Mouse (Mus musculus): ENCODE data around the gene Rbm15b. TPM values are rescaled to one million over a fixed set of nuclear protein-coding genes. Genes with fewer than 3 reads are reported as not detected.

The Rbm15b gene
- polyA plus RNA-seq, 1 experiment = 36.9 TPM

- Histone ChIP-seq H3K4me1 (ENCODE audit: control insufficient read depth, insufficient read depth, low read length) (peaks cover 2% of the 10 kb centered on the region), H3K9me3 (replicated peaks; ENCODE audit: control insufficient read depth, insufficient read depth, low read length, poor library complexity, severe bottlenecking) (no peaks in the 10 kb centered on the region), H3K9ac (ENCODE audit: low read depth, poor library complexity, severe bottlenecking) (no peak overlapping the region), H3K36me3 (ENCODE audit: control insufficient read depth, insufficient read depth, low read length, poor library complexity, severe bottlenecking) (peaks cover 23% of the 10 kb centered on the region), H3K27me3 (ENCODE audit: control insufficient read depth, insufficient read depth, low read length, poor library complexity, severe bottlenecking) (no peaks in the 10 kb centered on the region), H3K4me3 (ENCODE audit: low read depth, low read length) (no peak overlapping the region), H3K27ac (ENCODE audit: insufficient read depth, low read length) (no peak overlapping the region)
- TF ChIP-seq POLR2A (IDR thresholded peaks at IDR 0.05; ENCODE audit: insufficient read depth, low read length) (no peak), EP300 (IDR thresholded peaks at IDR 0.05; ENCODE audit: insufficient read depth, low read depth, low read length) (no peak), CTCF (IDR thresholded peaks at IDR 0.05; ENCODE audit: low read depth, low read length) (no peak)
Observed at GRCm38 (mm10) chr9:106893327-106893726, 6.1 kb upstream of the Rbm15b start.

- H3K4me1 ChIP-seq (ENCODE audit: control insufficient read depth, insufficient read depth, low read length) = peaks cover 2% of the 10 kb centered on the region
- peak overlapping the region; percentile 88 for H3K27ac ChIP-seq (ENCODE audit: insufficient read depth, low read length)
- TF ChIP-seq CTCF (IDR thresholded peaks at IDR 0.05; ENCODE audit: low read depth, low read length) (no peak), EP300 (IDR thresholded peaks at IDR 0.05; ENCODE audit: insufficient read depth, low read depth, low read length) (no peak), POLR2A (IDR thresholded peaks at IDR 0.05; ENCODE audit: insufficient read depth, low read length) (no peak)
- H3K9me3 ChIP-seq (replicated peaks; ENCODE audit: control insufficient read depth, insufficient read depth, low read length, poor library complexity, severe bottlenecking) = no peaks in the 10 kb centered on the region
- H3K4me3 ChIP-seq (ENCODE audit: low read depth, low read length) = peak overlapping the region; percentile 95
- H3K27me3 ChIP-seq (ENCODE audit: control insufficient read depth, insufficient read depth, low read length, poor library complexity, severe bottlenecking) = no peaks in the 10 kb centered on the region
- peak overlapping the region; percentile 87 for H3K9ac ChIP-seq (ENCODE audit: low read depth, poor library complexity, severe bottlenecking)
- peaks cover 26% of the 10 kb centered on the region for H3K36me3 ChIP-seq (ENCODE audit: control insufficient read depth, insufficient read depth, low read length, poor library complexity, severe bottlenecking)
Observed at GRCm38 (mm10) chr9:106892552-106892875, 5.3 kb upstream of the Rbm15b start.

GRCm38 (mm10) chr9:106891829-106892551 lies 4.8 kb upstream of the Rbm15b start, which contains the start of gene Manf:
Gene Manf, minus strand, starts transcription at chr9:106891979.
- Histone ChIP-seq H3K4me3 (ENCODE audit: low read depth, low read length) (peak within 1 kb of the TSS; percentile 95), H3K27me3 (ENCODE audit: control insufficient read depth, insufficient read depth, low read length, poor library complexity, severe bottlenecking) (no peaks in the 10 kb centered on the region), H3K9ac (ENCODE audit: low read depth, poor library complexity, severe bottlenecking) (peak within 1 kb of the TSS; percentile 89), H3K27ac (ENCODE audit: insufficient read depth, low read length) (peak within 1 kb of the TSS; percentile 88), H3K36me3 (ENCODE audit: control insufficient read depth, insufficient read depth, low read length, poor library complexity, severe bottlenecking) (peaks cover 26% of the 10 kb centered on the region), H3K9me3 (replicated peaks; ENCODE audit: control insufficient read depth, insufficient read depth, low read length, poor library complexity, severe bottlenecking) (no peaks in the 10 kb centered on the region), H3K4me1 (ENCODE audit: control insufficient read depth, insufficient read depth, low read length) (peaks cover 2% of the 10 kb centered on the region)
- TF ChIP-seq POLR2A (IDR thresholded peaks at IDR 0.05; ENCODE audit: insufficient read depth, low read length) (peak; percentile 86), EP300 (IDR thresholded peaks at IDR 0.05; ENCODE audit: insufficient read depth, low read depth, low read length) (no peak)

GRCm38 (mm10) chr9:106891341-106891741 lies 4.1 kb upstream of the Rbm15b start:
- Histone ChIP-seq H3K9ac (ENCODE audit: low read depth, poor library complexity, severe bottlenecking) (peak overlapping the region; percentile 89), H3K36me3 (ENCODE audit: control insufficient read depth, insufficient read depth, low read length, poor library complexity, severe bottlenecking) (peaks cover 26% of the 10 kb centered on the region), H3K27me3 (ENCODE audit: control insufficient read depth, insufficient read depth, low read length, poor library complexity, severe bottlenecking) (no peaks in the 10 kb centered on the region), H3K4me3 (ENCODE audit: low read depth, low read length) (peak overlapping the region; percentile 91), H3K27ac (ENCODE audit: insufficient read depth, low read length) (no peak overlapping the region), H3K9me3 (replicated peaks; ENCODE audit: control insufficient read depth, insufficient read depth, low read length, poor library complexity, severe bottlenecking) (no peaks in the 10 kb centered on the region), H3K4me1 (ENCODE audit: control insufficient read depth, insufficient read depth, low read length) (peaks cover 2% of the 10 kb centered on the region)
- TF ChIP-seq POLR2A (IDR thresholded peaks at IDR 0.05; ENCODE audit: insufficient read depth, low read length) (no peak), EP300 (IDR thresholded peaks at IDR 0.05; ENCODE audit: insufficient read depth, low read depth, low read length) (no peak)

- H3K27me3 ChIP-seq (ENCODE audit: control insufficient read depth, insufficient read depth, low read length, poor library complexity, severe bottlenecking) = no peaks in the 10 kb centered on the region
- peaks cover 26% of the 10 kb centered on the region for H3K36me3 ChIP-seq (ENCODE audit: control insufficient read depth, insufficient read depth, low read length, poor library complexity, severe bottlenecking)
- no peaks in the 10 kb centered on the region for H3K9me3 ChIP-seq (replicated peaks; ENCODE audit: control insufficient read depth, insufficient read depth, low read length, poor library complexity, severe bottlenecking)
- peaks cover 2% of the 10 kb centered on the region for H3K4me1 ChIP-seq (ENCODE audit: control insufficient read depth, insufficient read depth, low read length)
- no peak overlapping the region for H3K27ac ChIP-seq (ENCODE audit: insufficient read depth, low read length)
- H3K4me3 ChIP-seq (ENCODE audit: low read depth, low read length) = peak overlapping the region; percentile 20; the same call in 1 of the 2 replicates
- H3K9ac ChIP-seq (ENCODE audit: low read depth, poor library complexity, severe bottlenecking) = peak overlapping the region; percentile 89
- no peak for TF ChIP-seq POLR2A (IDR thresholded peaks at IDR 0.05; ENCODE audit: insufficient read depth, low read length)
- TF ChIP-seq EP300 (IDR thresholded peaks at IDR 0.05; ENCODE audit: insufficient read depth, low read depth, low read length) = no peak
- TF ChIP-seq CTCF (IDR thresholded peaks at IDR 0.05; ENCODE audit: low read depth, low read length) = no peak
Observed at GRCm38 (mm10) chr9:106890496-106891240, 3.4 kb upstream of the Rbm15b start.

GRCm38 (mm10) chr9:106889321-106889720 lies 2.1 kb upstream of the Rbm15b start:
- peaks cover 2% of the 10 kb centered on the region for H3K4me1 ChIP-seq (ENCODE audit: control insufficient read depth, insufficient read depth, low read length)
- no peak overlapping the region for H3K4me3 ChIP-seq (ENCODE audit: low read depth, low read length)
- no peaks in the 10 kb centered on the region for H3K27me3 ChIP-seq (ENCODE audit: control insufficient read depth, insufficient read depth, low read length, poor library complexity, severe bottlenecking)
- H3K36me3 ChIP-seq (ENCODE audit: control insufficient read depth, insufficient read depth, low read length, poor library complexity, severe bottlenecking) = peaks cover 26% of the 10 kb centered on the region
- no peaks in the 10 kb centered on the region for H3K9me3 ChIP-seq (replicated peaks; ENCODE audit: control insufficient read depth, insufficient read depth, low read length, poor library complexity, severe bottlenecking)
- no peak overlapping the region for H3K9ac ChIP-seq (ENCODE audit: low read depth, poor library complexity, severe bottlenecking)
- no peak for TF ChIP-seq CTCF (IDR thresholded peaks at IDR 0.05; ENCODE audit: low read depth, low read length)
- TF ChIP-seq EP300 (IDR thresholded peaks at IDR 0.05; ENCODE audit: insufficient read depth, low read depth, low read length) = no peak
- no peak for TF ChIP-seq POLR2A (IDR thresholded peaks at IDR 0.05; ENCODE audit: insufficient read depth, low read length)
- H3K27ac ChIP-seq (ENCODE audit: insufficient read depth, low read length) = no peak overlapping the region
